Mouse (Mus musculus) forebrain, embryonic 16.5 days (tissue): ENCODE data around the gene Gm20388. TPM values are rescaled to one million over a fixed set of nuclear protein-coding genes. Genes with fewer than 3 reads are reported as not detected.

ENCODE experiments used
- ATAC-seq: fragments of 200-750 bp; cut with Nextera tagmentation; 2 replicates; pipeline ENCODE4 v1.8.0; 2017; ENCODE audit warnings: mild to moderate bottlenecking, moderate library complexity
- H3K27ac ChIP-seq: fragments of 300-500 bp; sonication (generic); 2 replicates; pipeline ENCODE4 v1.5.1; 2014; ENCODE audit warnings: low read length, control low read depth
- H3K27me3 ChIP-seq: fragments of 300-500 bp; sonication (generic); replicated peaks from 2 replicates; pipeline ENCODE4 v1.6.1; 2014; ENCODE audit warnings: low read length; ENCODE audit not compliant: control insufficient read depth, insufficient read depth
- H3K36me3 ChIP-seq: fragments of 300-500 bp; sonication (generic); 2 replicates; pipeline ENCODE4 v1.6.1; 2014; ENCODE audit not compliant: control insufficient read depth, insufficient read depth
- H3K4me1 ChIP-seq: fragments of 300-500 bp; sonication (generic); replicated peaks from 2 replicates; pipeline ENCODE4 v1.6.1; 2014; ENCODE audit warnings: low read length; ENCODE audit not compliant: control insufficient read depth, insufficient read depth
- H3K4me2 ChIP-seq: fragments of 300-500 bp; sonication (generic); 2 replicates; pipeline ENCODE4 v1.6.1; 2014; ENCODE audit warnings: mild to moderate bottlenecking, low read length, control low read depth
- H3K4me3 ChIP-seq: fragments of 300-500 bp; sonication (generic); replicated peaks from 2 replicates; pipeline ENCODE4 v1.5.1; 2014; ENCODE audit warnings: mild to moderate bottlenecking, low read length, control low read depth
- H3K9ac ChIP-seq: fragments of 300-500 bp; sonication (generic); replicated peaks from 2 replicates; pipeline ENCODE4 v1.6.1; 2014; ENCODE audit warnings: low read depth, low read length, control low read depth
- H3K9me3 ChIP-seq: fragments of 300-500 bp; sonication (generic); 2 replicates; pipeline ENCODE4 v1.6.1; 2016; ENCODE audit warnings: low read length; ENCODE audit not compliant: control insufficient read depth
- WGBS: fragments of 180-500 bp; shearing (Covaris S2); extraction: QIAGEN DNeasy Blood & Tissue Kit; methylation state at CpG from one replicate; pipeline ENCODE4 v1.1.7; 2014; 5-methylcytosine and 5-hydroxymethylcytosine counted together
- polyA plus RNA-seq: library from polyadenylated mRNA; unstranded; fragments of >200 nt; fragmentation: Nextera tagmentation; extraction: Ambion mirVana; gene quantifications from 2 replicates; pipeline ENCODE4 v1.2.1, GENCODE M21; 2015

The Gm20388 gene
- polyA plus RNA-seq, 1 experiment from 2014 or later, result 4.7 TPM

DNA sequence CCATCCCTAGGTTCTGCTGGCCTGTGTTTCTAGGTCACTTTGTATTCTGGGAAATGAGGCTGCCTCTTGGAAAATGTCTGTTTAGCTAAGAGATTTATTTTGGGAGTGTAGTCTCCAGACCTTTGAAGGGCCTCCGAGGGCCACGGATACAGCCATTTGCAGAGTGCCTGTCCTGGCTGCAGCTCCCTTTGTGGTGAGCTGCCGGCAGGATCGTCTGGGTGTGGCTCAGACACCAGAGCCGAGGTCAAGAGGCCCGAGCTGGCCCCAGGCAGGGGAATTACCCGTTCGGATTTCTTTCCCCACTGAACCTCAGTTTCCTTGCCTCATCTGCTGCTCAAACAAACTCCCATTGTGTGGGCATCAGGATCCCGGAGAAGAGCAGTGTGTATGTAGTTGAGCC, 125.5 kb downstream of the Gm20388 start:
- 45% methylated on average over 9 of the region's 9 CpGs for WGBS

GRCm38 (mm10) chr8:120036578-120036977, 125.9 kb downstream of the Gm20388 start:
- Histone ChIP-seq H3K4me3 (no peak overlapping the region), H3K4me2 (no peak overlapping the region), H3K36me3 (no peaks in the 10 kb centered on the region), H3K9me3 (no peaks in the 10 kb centered on the region), H3K27ac (no peak overlapping the region), H3K4me1 (no peaks in the 10 kb centered on the region), H3K27me3 (no peaks in the 10 kb centered on the region), H3K9ac (no peak overlapping the region)
- no peak for ATAC-seq
- 82% methylated on average over 4 of the region's 4 CpGs for WGBS

More for the DNA sequence above, 125.5 kb downstream of the Gm20388 start:
- Histone ChIP-seq H3K36me3 (no peaks in the 10 kb centered on the region), H3K4me1 (no peaks in the 10 kb centered on the region), H3K9me3 (no peaks in the 10 kb centered on the region), H3K4me3 (no peak overlapping the region), H3K9ac (no peak overlapping the region), H3K4me2 (no peak overlapping the region), H3K27ac (no peak overlapping the region), H3K27me3 (no peaks in the 10 kb centered on the region)
- no peak for ATAC-seq

- Histone ChIP-seq H3K4me1 (no peaks in the 10 kb centered on the region), H3K9me3 (no peaks in the 10 kb centered on the region), H3K36me3 (no peaks in the 10 kb centered on the region), H3K27me3 (no peaks in the 10 kb centered on the region), H3K4me3 (no peak overlapping the region), H3K4me2 (no peak overlapping the region), H3K27ac (no peak overlapping the region), H3K9ac (no peak overlapping the region)
- WGBS, result 85% methylated on average over 15 of the region's 15 CpGs
- no peak for ATAC-seq
These were observed 126.6 kb downstream of the Gm20388 start for GRCm38 (mm10) chr8:120037199-120037598.

DNA sequence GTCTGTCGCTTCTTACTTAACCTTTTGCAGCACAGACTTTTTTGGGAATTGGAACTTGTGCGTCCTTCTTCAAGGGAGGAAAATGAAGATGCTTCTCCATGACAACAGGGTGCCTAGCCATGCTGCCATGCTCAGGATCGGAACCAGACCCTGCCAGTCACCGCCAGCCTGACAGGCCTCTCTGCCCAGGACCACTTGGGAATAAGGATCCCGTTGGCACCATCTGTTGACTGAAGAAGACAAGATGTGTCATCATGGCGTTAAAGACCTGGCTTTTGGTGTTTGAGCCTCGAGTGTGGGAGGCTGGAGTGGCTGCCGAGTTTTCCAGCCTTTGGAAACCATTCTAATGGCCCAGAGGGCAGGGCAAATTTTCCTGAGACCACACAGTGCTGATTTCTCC, 127.0 kb downstream of the Gm20388 start:
- no peaks in the 10 kb centered on the region for H3K36me3 ChIP-seq
- H3K9ac ChIP-seq, result no peak overlapping the region
- no peak overlapping the region for H3K4me2 ChIP-seq
- no peak overlapping the region for H3K4me3 ChIP-seq
- no peaks in the 10 kb centered on the region for H3K9me3 ChIP-seq
- H3K27me3 ChIP-seq, result no peaks in the 10 kb centered on the region
- no peaks in the 10 kb centered on the region for H3K4me1 ChIP-seq
- 82% methylated on average over 8 of the region's 8 CpGs for WGBS
- no peak overlapping the region for H3K27ac ChIP-seq
- no peak for ATAC-seq

- Histone ChIP-seq H3K4me2 (no peak overlapping the region), H3K9me3 (no peaks in the 10 kb centered on the region), H3K4me3 (no peak overlapping the region), H3K36me3 (no peaks in the 10 kb centered on the region), H3K27me3 (no peaks in the 10 kb centered on the region), H3K9ac (no peak overlapping the region), H3K27ac (no peak overlapping the region), H3K4me1 (no peaks in the 10 kb centered on the region)
- no peak for ATAC-seq
- 86% methylated on average over 12 of the region's 12 CpGs for WGBS
These were observed 128.1 kb downstream of the Gm20388 start for GRCm38 (mm10) chr8:120038741-120039140.

DNA sequence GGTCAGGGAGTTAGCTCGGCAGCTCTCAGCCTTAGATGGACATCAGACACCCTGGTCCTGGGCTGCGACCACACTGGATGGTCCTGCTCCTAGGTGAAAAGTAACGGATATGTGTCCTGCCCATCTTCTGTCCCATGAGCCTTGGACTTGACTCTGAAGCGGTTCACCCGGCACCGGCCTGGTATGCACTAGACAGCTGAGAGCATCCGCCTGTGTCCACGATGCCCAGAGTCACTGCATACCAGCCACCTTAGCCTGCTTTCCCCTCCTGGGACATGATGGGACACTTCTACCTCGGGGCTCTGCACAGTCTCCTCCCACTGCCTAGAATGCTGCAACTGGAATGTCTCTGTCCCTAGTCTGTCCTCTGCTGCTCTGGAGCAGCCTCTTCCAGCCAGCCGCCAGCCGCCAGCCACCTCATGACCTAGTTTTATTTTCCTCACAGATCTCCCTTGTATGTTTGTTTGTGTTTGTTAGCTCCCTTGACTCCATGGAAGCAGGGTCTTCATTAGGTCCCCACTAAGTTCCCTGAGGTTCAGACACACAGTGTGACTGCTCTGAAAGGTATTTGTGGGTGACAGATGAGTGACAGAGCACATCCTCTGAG, 128.8 kb downstream of the Gm20388 start:
- Histone ChIP-seq H3K27me3 (no peaks in the 10 kb centered on the region), H3K9me3 (no peaks in the 10 kb centered on the region), H3K4me1 (no peaks in the 10 kb centered on the region), H3K4me2 (no peak overlapping the region), H3K36me3 (no peaks in the 10 kb centered on the region), H3K27ac (no peak overlapping the region), H3K4me3 (no peak overlapping the region), H3K9ac (no peak overlapping the region)
- ATAC-seq, result no peak
- WGBS, result 88% methylated on average over 11 of the region's 11 CpGs

- no peaks in the 10 kb centered on the region for H3K27me3 ChIP-seq
- no peak overlapping the region for H3K9ac ChIP-seq
- no peak for ATAC-seq
- WGBS, result 80% methylated on average over 1 of the region's 1 CpGs
- H3K4me2 ChIP-seq, result no peak overlapping the region
- H3K27ac ChIP-seq, result no peak overlapping the region
- H3K36me3 ChIP-seq, result no peaks in the 10 kb centered on the region
- H3K4me1 ChIP-seq, result peaks cover 1% of the 10 kb centered on the region; the same call in 1 of the 2 replicates
- no peak overlapping the region for H3K4me3 ChIP-seq
- no peaks in the 10 kb centered on the region for H3K9me3 ChIP-seq
These were observed 130.2 kb downstream of the Gm20388 start for GRCm38 (mm10) chr8:120040861-120041260.

- Histone ChIP-seq H3K9ac (no peak overlapping the region), H3K4me1 (peaks cover 14% of the 10 kb centered on the region), H3K36me3 (no peaks in the 10 kb centered on the region), H3K27ac (no peak overlapping the region), H3K4me2 (no peak overlapping the region), H3K27me3 (no peaks in the 10 kb centered on the region), H3K4me3 (no peak overlapping the region), H3K9me3 (no peaks in the 10 kb centered on the region)
- 80% methylated on average over 10 of the region's 10 CpGs for WGBS
- ATAC-seq, result no peak
These were observed 132.1 kb downstream of the Gm20388 start for GRCm38 (mm10) chr8:120042542-120043312.

DNA sequence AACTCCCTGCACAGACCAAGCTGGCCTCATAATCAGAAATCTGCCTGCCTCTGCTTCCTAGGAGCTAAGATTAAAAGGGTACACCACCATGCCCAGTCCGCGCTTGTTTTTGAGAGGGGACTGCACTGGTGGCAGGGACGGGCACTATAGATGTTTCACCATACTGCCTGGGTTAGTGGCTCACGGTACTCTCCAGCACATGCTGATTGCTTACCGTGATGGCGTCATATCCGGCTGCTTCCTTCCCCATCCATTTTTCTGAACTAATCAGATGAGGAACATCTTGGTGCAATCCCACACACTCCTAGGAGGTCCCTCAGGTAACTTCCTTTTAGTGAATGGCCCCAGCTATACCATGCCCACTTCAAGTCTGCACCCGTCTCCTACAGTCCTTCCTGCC, 134.3 kb downstream of the Gm20388 start:
- Histone ChIP-seq H3K9ac (no peak overlapping the region), H3K27ac (no peak overlapping the region), H3K36me3 (no peaks in the 10 kb centered on the region), H3K9me3 (no peaks in the 10 kb centered on the region), H3K4me2 (no peak overlapping the region), H3K4me1 (peaks cover 14% of the 10 kb centered on the region), H3K27me3 (no peaks in the 10 kb centered on the region), H3K4me3 (no peak overlapping the region)
- no peak for ATAC-seq
- 85% methylated on average over 8 of the region's 8 CpGs for WGBS
